Mouse (Mus musculus) intestine, embryonic 16.5 days (tissue): ENCODE measurements around the gene Sorcs1. TPM values are rescaled to one million over a fixed set of nuclear protein-coding genes. Genes with fewer than 3 reads are reported as not detected.

Experiments used
- ATAC-seq: fragments of 200-750 bp; cut with Nextera tagmentation; 2 replicates; pipeline ENCODE4 v1.8.0; 2017; ENCODE audit warnings: moderate TSS enrichment, moderate library complexity
- H3K27ac ChIP-seq: fragments of 300-500 bp; sonication (generic); 2 replicates; pipeline ENCODE4 v1.5.1; 2014; ENCODE audit warnings: mild to moderate bottlenecking, low read length
- H3K27me3 ChIP-seq: fragments of 300-500 bp; sonication (generic); replicated peaks from 2 replicates; pipeline ENCODE4 v1.6.1; 2014; ENCODE audit warnings: low read length, control low read depth, mixed read lengths; ENCODE audit not compliant: control insufficient read depth, insufficient read depth
- H3K36me3 ChIP-seq: fragments of 300-500 bp; sonication (generic); 2 replicates; pipeline ENCODE4 v1.6.1; 2014; ENCODE audit warnings: low read length, control low read depth; ENCODE audit not compliant: control insufficient read depth, insufficient read depth
- H3K4me1 ChIP-seq: fragments of 300-500 bp; sonication (generic); 2 replicates; pipeline ENCODE4 v1.6.1; 2014; ENCODE audit warnings: low read length, control low read depth, mixed read lengths; ENCODE audit not compliant: control insufficient read depth, insufficient read depth
- H3K4me2 ChIP-seq: fragments of 300-500 bp; sonication (generic); 2 replicates; pipeline ENCODE4 v1.6.1; 2014; ENCODE audit warnings: low read depth, low read length, control low read depth
- H3K4me3 ChIP-seq: fragments of 300-500 bp; sonication (generic); 2 replicates; pipeline ENCODE4 v1.5.1; 2014; ENCODE audit warnings: mild to moderate bottlenecking, low read length
- H3K9ac ChIP-seq: fragments of 300-500 bp; sonication (generic); 2 replicates; pipeline ENCODE4 v1.6.1; 2014; ENCODE audit warnings: low read depth, low read length
- H3K9me3 ChIP-seq: fragments of 300-500 bp; sonication (generic); 2 replicates; pipeline ENCODE4 v1.6.1; 2016; ENCODE audit warnings: low read length, control low read depth; ENCODE audit not compliant: control insufficient read depth
- WGBS: fragments of 180-500 bp; shearing (Covaris S2); extraction: QIAGEN DNeasy Blood & Tissue Kit; methylation state at CpG from one replicate; pipeline ENCODE4 v1.1.7; 2014; 5-methylcytosine and 5-hydroxymethylcytosine counted together
- polyA plus RNA-seq: library from polyadenylated mRNA; unstranded; fragments of >200 nt; fragmentation: Nextera tagmentation; extraction: Ambion mirVana; gene quantifications from 2 replicates; pipeline ENCODE4 v1.2.1, GENCODE M21; 2015

The Sorcs1 gene
- polyA plus RNA-seq, 1 experiment from 2014 or later: 1.9 TPM

DNA sequence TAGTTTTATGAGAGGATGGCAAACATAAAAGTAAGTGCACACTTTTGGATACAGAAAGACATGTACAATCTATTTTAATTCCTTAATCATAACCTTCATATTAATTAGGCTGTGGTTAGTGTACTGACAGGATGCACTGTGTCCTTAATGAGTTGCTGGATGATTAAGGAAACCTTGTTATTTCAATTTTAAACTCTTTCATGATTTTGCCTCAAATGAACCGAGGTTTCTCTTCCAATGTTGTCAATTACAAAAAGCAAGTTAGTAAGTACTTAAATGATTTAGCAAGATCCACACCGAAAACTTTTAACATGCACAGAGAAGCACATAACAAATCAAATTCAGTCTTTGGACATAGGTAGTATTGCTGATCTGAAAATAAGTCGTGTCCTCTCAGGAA is 341.7 kb downstream of the Sorcs1 start:
- 82% methylated on average over 3 of the region's 3 CpGs for WGBS
- Histone ChIP-seq H3K4me2 (no peak overlapping the region), H3K9ac (no peak overlapping the region), H3K4me3 (no peak overlapping the region), H3K27me3 (no peaks in the 10 kb centered on the region), H3K27ac (no peak overlapping the region), H3K4me1 (no peaks in the 10 kb centered on the region), H3K36me3 (no peaks in the 10 kb centered on the region), H3K9me3 (no peaks in the 10 kb centered on the region)
- no peak for ATAC-seq

DNA sequence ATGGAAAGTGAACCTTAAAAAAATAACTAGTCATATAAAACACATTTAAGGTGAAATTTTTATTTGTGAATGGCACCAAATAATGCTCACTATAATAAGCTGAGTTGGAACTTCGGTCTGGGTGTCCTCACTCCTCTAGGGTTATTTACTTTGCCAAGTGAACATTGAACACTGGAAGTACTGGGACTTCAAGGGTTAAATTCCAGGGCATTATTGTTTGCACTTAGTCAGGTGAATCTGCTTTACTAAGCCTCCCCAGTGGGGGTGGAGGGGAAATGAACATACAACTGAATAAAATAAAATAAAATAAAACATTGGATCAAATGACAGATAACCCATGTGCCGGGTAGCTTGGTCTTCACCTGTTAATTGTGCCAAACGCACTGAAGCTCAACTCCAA is 347.3 kb downstream of the Sorcs1 start:
- 79% methylated on average over 3 of the region's 3 CpGs for WGBS
- Histone ChIP-seq H3K4me3 (no peak overlapping the region), H3K4me1 (no peaks in the 10 kb centered on the region), H3K4me2 (no peak overlapping the region), H3K9me3 (no peaks in the 10 kb centered on the region), H3K27me3 (no peaks in the 10 kb centered on the region), H3K36me3 (no peaks in the 10 kb centered on the region), H3K27ac (no peak overlapping the region), H3K9ac (no peak overlapping the region)
- no peak for ATAC-seq

DNA sequence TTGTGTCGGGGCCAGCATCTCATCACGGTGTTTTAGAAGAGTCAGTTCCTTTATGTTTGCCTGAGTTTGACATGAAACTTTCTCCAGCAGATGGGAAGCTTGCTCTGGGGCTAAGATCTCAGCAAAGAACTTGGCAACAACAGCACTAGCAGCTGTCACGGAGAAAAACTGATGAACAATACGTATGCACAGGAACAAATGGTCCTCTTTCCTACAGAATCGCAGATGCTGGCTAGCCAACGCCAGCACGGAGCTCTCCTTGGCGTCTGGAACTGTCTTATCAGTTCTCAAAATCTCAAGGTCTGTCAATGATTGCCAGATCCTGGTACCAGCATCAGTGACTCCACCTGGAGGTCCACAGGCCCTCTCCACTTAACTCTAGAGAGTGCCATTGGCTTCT is 350.6 kb downstream of the Sorcs1 start:
- Histone ChIP-seq H3K9ac (no peak overlapping the region), H3K4me2 (no peak overlapping the region), H3K4me1 (no peaks in the 10 kb centered on the region), H3K27me3 (no peaks in the 10 kb centered on the region), H3K9me3 (no peaks in the 10 kb centered on the region), H3K4me3 (no peak overlapping the region), H3K36me3 (no peaks in the 10 kb centered on the region), H3K27ac (no peak overlapping the region)
- 57% methylated on average over 8 of the region's 8 CpGs for WGBS
- ATAC-seq: no peak

DNA sequence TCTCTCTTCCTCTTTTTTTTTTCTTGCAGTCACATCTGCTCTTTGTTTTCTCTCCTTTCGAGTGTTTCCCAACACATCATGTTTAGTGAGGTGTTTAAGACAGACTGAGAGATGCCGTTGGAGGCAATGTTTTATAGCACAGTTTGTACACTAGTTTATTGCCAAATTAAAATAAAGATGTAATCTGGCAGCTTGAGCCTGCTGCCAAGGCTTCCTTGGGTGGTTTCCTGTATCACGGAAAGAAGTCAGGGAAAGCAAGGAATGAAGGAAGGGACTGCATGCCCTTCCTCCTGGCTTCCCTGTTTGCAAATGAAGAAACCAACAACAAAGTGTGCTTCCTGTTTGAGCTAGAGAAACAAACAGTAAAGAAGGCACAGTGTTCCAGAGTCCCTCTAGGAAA is 352.3 kb downstream of the Sorcs1 start:
- WGBS: 64% methylated on average over 3 of the region's 3 CpGs
- H3K9ac ChIP-seq: no peak overlapping the region
- H3K27me3 ChIP-seq: no peaks in the 10 kb centered on the region
- H3K36me3 ChIP-seq: no peaks in the 10 kb centered on the region
- H3K4me1 ChIP-seq: no peaks in the 10 kb centered on the region
- no peaks in the 10 kb centered on the region for H3K9me3 ChIP-seq
- H3K4me2 ChIP-seq: no peak overlapping the region
- no peak overlapping the region for H3K4me3 ChIP-seq
- no peak overlapping the region for H3K27ac ChIP-seq
- ATAC-seq: no peak

DNA sequence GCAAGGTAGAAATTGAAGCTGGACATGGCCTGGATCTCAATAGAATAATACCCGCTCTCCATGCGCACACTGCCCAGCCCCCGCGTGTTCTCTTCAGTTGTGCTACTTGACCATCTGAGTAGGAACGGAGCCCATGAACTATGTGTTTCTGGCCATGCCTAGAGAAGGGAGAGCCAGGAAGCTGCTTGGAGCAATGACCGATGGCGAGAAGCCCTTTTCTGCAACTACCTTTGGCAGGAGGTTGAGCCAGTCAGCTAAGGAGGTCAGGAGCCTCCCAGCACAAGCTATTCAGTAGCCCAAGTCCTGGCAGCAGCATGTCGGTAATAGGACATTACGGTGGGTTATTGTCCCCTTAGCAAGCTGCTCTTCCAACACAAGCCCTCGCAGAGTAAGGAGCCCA is 352.8 kb downstream of the Sorcs1 start:
- no peak overlapping the region for H3K4me2 ChIP-seq

DNA sequence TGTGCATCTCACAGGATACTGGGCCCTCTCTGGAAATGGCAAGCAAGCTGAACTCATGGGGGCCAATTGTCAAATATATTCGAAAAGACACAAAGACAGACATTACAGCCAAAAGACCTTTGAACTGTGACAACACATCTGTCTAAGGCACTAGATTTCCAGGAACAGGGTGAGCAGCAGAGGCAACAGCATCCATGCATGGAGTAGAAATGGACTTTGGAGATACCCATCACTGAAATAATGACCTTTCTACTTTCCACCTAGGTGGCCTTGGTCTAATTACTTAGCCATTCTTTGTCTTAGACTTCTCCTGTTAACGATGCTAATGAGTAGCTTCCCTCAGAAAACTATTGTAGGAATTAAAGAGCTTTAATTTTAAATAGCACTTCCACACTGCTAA is 371.4 kb downstream of the Sorcs1 start:
- Histone ChIP-seq H3K4me1 (no peaks in the 10 kb centered on the region), H3K36me3 (no peaks in the 10 kb centered on the region), H3K9ac (no peak overlapping the region), H3K4me2 (no peak overlapping the region), H3K4me3 (no peak overlapping the region), H3K9me3 (no peaks in the 10 kb centered on the region), H3K27ac (no peak overlapping the region), H3K27me3 (no peaks in the 10 kb centered on the region)
- no peak for ATAC-seq
- 82% methylated on average over 2 of the region's 2 CpGs for WGBS

More for the DNA sequence above, 352.8 kb downstream of the Sorcs1 start:
- Histone ChIP-seq H3K36me3 (no peaks in the 10 kb centered on the region), H3K4me3 (no peak overlapping the region), H3K27ac (no peak overlapping the region), H3K27me3 (no peaks in the 10 kb centered on the region), H3K9me3 (no peaks in the 10 kb centered on the region), H3K9ac (no peak overlapping the region), H3K4me1 (no peaks in the 10 kb centered on the region)
- no peak for ATAC-seq
- 91% methylated on average over 10 of the region's 10 CpGs for whole genome bisulfite sequencing

DNA sequence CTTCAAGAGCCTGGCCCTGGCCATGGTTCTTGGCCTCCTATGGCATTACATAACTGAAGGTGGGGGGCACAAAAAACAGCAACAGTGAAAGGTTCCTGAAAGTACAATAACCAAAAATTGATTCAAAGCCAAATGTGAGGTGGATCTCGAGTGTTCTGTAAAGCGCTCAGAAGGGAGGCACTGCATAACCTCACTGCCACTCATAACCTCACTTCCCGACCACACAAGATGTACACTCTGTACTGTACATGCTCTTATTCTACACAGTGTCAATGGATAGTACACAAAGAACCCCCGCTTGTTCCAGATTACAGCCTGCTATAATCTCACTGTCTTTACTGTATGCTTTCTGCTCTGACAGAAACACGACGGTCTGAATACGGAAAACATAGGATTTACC is 384.2 kb downstream of the Sorcs1 start:
- Histone ChIP-seq H3K36me3 (no peaks in the 10 kb centered on the region), H3K4me1 (no peaks in the 10 kb centered on the region), H3K27me3 (no peaks in the 10 kb centered on the region), H3K9me3 (no peaks in the 10 kb centered on the region), H3K4me3 (no peak overlapping the region), H3K9ac (no peak overlapping the region), H3K4me2 (no peak overlapping the region), H3K27ac (no peak overlapping the region)
- WGBS: 83% methylated on average over 7 of the region's 7 CpGs
- no peak for ATAC-seq

DNA sequence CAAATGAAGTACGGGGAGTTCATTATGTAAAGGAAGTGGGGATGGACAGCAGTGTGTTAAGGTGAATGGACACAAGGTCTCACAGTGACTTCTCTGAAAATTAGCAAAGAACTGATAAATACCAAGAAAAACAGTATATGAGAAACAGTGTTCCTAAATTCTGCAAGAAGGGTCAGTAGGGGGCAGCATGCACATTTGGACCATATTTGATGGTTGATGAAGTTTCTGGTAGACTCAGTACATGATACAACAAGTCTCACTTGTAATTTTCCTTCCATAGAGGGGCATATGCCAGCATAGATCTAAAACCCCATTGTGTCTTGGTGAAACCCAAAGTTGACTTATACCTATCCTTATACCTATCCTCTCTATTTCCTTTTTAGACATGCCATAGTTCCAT is 414.0 kb downstream of the Sorcs1 start:
- Histone ChIP-seq H3K4me3 (no peak overlapping the region), H3K4me1 (no peaks in the 10 kb centered on the region), H3K27ac (no peak overlapping the region), H3K9me3 (no peaks in the 10 kb centered on the region), H3K4me2 (no peak overlapping the region), H3K36me3 (no peaks in the 10 kb centered on the region), H3K27me3 (no peaks in the 10 kb centered on the region), H3K9ac (no peak overlapping the region)
- ATAC-seq: no peak
- WGBS: 81% methylated on average over 1 of the region's 1 CpGs

DNA sequence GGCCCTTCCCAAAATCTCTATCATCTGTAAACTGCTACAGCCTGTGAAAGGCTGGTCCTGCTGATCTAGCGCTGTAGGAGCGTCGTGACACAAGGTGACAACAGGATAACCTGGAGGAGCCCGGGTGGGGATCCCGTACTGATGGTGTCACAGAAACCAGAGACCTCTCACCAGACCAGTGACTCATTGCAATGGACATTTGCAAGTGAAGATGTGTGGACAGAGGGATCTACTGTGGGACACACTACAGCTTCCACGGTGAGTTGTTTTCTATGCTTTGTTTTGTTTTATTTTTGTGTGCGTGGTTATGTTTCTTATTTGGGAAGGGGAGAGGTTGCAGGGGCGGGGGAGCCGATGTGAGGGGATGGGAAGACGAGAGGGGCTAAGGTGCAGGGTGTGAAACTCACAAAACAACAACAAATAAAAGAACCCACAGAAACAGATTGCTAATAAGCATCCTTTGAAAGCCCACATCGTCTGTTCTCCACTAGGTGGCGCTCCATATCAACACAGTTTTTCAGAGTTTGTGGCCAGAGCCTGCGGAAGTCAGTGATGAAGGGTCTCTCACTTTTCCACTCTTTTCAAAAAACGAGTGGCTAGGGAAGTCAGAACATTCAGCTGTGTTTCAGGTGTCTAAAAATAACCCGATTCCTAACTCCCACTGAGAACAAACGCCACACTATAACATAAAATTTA is 419.6 kb downstream of the Sorcs1 start:
- 40% methylated on average over 16 of the region's 16 CpGs for WGBS
- no peak overlapping the region for H3K4me2 ChIP-seq
- H3K27ac ChIP-seq: no peak overlapping the region
- ATAC-seq: no peak
- no peaks in the 10 kb centered on the region for H3K4me1 ChIP-seq
- H3K4me3 ChIP-seq: no peak overlapping the region
- no peaks in the 10 kb centered on the region for H3K36me3 ChIP-seq
- no peaks in the 10 kb centered on the region for H3K9me3 ChIP-seq
- H3K9ac ChIP-seq: no peak overlapping the region
- no peaks in the 10 kb centered on the region for H3K27me3 ChIP-seq

DNA sequence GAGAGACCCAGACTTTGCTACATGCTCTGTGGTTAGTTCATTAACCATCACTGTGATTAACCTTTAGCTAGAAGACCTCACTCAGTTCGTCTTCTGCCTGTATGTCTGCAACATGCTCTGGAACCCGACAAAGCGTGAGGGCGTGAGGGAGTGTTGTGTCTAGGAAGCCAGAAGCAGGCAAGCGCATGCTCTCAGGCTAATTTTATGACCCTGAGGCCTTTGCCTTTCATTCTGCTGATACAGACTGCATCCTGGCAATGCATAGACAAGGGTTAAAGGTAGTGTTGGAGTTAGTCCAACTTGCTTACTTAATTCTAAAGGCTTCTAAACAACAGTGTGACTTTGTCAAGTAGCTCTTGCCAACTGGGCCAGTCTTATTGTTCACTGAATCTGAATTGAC is 458.0 kb downstream of the Sorcs1 start:
- Histone ChIP-seq H3K4me2 (no peak overlapping the region), H3K4me1 (no peaks in the 10 kb centered on the region), H3K36me3 (no peaks in the 10 kb centered on the region), H3K9me3 (no peaks in the 10 kb centered on the region), H3K27ac (no peak overlapping the region), H3K9ac (no peak overlapping the region), H3K4me3 (no peak overlapping the region), H3K27me3 (no peaks in the 10 kb centered on the region)
- no peak for ATAC-seq
- WGBS: 56% methylated on average over 5 of the region's 5 CpGs
